Mouse (Mus musculus): ENCODE results near the gene Mrps24. TPM values are rescaled to one million over a fixed set of nuclear protein-coding genes. Genes with fewer than 3 reads are reported as not detected.

The Mrps24 gene
- polyA plus RNA-seq (2012; rRNA removed; ENCODE audit: low replicate concordance) = 460 and 567 TPM in 2 replicates

DNA sequence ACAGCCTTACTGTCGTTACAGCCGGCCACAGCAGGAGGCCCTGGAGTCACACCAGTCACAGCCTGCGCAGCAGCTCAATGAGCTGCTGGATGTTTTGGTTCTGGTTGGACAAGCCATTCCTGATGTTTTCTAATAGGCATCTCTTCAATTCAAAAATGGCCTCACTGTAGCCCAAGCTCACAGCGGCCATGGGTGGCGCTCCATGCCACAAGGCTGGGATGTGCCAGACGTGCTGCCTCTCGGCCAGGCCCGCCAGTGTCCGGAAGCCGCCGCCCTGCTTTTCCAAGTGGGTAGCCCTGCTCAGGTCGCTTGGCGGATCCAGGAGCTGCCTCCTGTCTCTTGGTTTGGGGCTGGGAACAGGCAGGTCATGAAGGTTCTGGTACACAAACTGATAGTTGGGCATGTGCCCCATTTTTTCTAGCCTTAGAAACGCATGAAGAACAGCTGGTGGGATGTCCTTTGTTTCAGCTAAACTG is at the start of gene Mrps24:
Mrps24 (minus strand) TSS at position 51 of the 476 bp plus-strand sequence.

DNA sequence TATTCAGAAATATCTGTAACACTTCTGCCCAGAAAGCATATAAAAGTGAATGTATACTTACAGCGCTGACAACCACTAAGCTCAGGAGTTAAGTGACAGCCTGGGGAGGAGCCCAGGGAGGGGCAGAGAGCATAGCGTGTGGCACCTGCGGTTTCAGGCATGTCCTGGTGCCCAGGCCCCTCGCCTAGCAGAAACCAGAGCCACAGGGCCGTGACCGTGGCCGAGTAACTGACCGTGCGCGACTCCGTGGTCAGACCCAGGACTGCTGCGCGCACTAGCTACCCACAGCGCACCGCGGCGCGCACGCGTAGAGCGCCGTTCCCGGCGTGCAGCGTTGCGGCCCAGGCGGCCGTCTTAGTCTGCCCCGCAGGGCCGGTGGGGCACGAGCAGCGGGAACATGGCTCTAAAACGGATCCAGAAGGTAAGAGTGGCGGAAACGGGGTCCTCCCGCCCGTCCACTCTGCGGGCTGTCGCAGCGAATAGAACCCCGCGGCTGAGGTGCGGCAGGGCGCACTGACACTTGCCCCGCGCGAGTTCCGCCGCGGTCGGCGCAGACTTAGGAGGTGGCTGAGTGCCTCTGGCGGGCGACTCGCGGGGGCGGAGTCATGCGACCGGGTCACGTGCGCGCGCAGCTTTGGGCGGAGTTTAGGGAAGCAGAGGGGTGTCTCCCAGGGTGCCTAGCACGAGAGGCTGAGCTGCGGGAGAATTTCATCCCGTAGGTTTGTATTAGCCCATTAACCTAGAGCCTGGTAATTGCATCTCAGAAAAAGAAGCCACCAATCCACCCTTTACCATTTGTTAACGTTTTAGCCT is 46.5 kb upstream of the Mrps24 start, which contains the start of gene Urgcp:
Urgcp (minus strand) TSS at position 557 of the 813 bp plus-strand sequence.

Other genes with a start within 250 kb of the Mrps24 start
- gene Xbp1, start 195.0 kb downstream of the Mrps24 start, polyA plus RNA-seq (2012; rRNA removed; ENCODE audit: low replicate concordance) = 130 TPM in 2 replicates
- gene Ccdc117, start 173.5 kb downstream of the Mrps24 start, polyA plus RNA-seq (2012; rRNA removed; ENCODE audit: low replicate concordance) = 1.8 and 5.1 TPM in 2 replicates
- not detected in 2 replicates for gene Ankrd36, start 146.0 kb downstream of the Mrps24 start, polyA plus RNA-seq (2012; rRNA removed; ENCODE audit: low replicate concordance)
- gene Urgcp, start 46.7 kb upstream of the Mrps24 start, polyA plus RNA-seq (2012; rRNA removed; ENCODE audit: low replicate concordance) = 23.3 and 38.3 TPM in 2 replicates
- gene Dbnl, start 72.8 kb upstream of the Mrps24 start, polyA plus RNA-seq (2012; rRNA removed; ENCODE audit: low replicate concordance) = 65.9 and 98.5 TPM in 2 replicates
- gene Pgam2, start 88.1 kb upstream of the Mrps24 start, polyA plus RNA-seq (2012; rRNA removed; ENCODE audit: low replicate concordance) = 0.31 TPM in 1 of 2 replicates, not detected in the other
- 32.6 and 45.4 TPM in 2 replicates for gene Polm, start 122.3 kb upstream of the Mrps24 start, polyA plus RNA-seq (2012; rRNA removed; ENCODE audit: low replicate concordance)
- gene Aebp1, start 146.3 kb upstream of the Mrps24 start, polyA plus RNA-seq (2012; rRNA removed; ENCODE audit: low replicate concordance) = 14.3 and 15.2 TPM in 2 replicates
- gene Pold2, start 162.6 kb upstream of the Mrps24 start, polyA plus RNA-seq (2012; rRNA removed; ENCODE audit: low replicate concordance) = 129 and 236 TPM in 2 replicates
- 3.5 and 11.4 TPM in 2 replicates for gene Myl7, start 183.1 kb upstream of the Mrps24 start, polyA plus RNA-seq (2012; rRNA removed; ENCODE audit: low replicate concordance)
- gene Gck, start 234.4 kb upstream of the Mrps24 start, polyA plus RNA-seq (2012; rRNA removed; ENCODE audit: low replicate concordance) = 0.26 and 0.65 TPM in 2 replicates
- gene Ykt6, start 240.0 kb upstream of the Mrps24 start, polyA plus RNA-seq (2012; rRNA removed; ENCODE audit: low replicate concordance) = 41.6 and 81.0 TPM in 2 replicates